ENCODE assay signal across 9 mouse cellular contexts in genomic region chr6:127336681-127337397, GRCm38 (mm10).
DNase-seq lines count a peak whose midpoint lies in the region; ATAC-seq and TF ChIP-seq lines count a peak whose summit lies in the region.
"Had no signal": no experiment of that assay in that cellular context is flagged by ENCODE, and none has a peak within 500 bp of the region (broad histone marks: within the 10 kb centered on the region; RNA-seq: fewer than 3 reads in every experiment).

No protein-coding gene starts in this region.

- no peak for TF ChIP-seq POLR2A in heart, adult 2 months (IDR thresholded peaks at IDR 0.05; ENCODE audit: insufficient read depth, low read depth, low read length)

- ATAC-seq in heart, embryonic 11.5 days (replicated peaks; ENCODE audit: insufficient number of reproducible peaks, low FRiP score, low TSS enrichment), result 0 out of 2 replicates have a peak, but pooled peaks have one; percentile 14
- peak; percentile 83 for ATAC-seq in inflammation-experienced regulatory T-cells, adult 6 months
- ATAC-seq in midbrain, embryonic 12.5 days (ENCODE audit: low FRiP score, low read depth), result peak; percentile 81

- peaks cover 45% of the 10 kb centered on the region for H3K4me1 ChIP-seq in heart, embryonic 11.5 days (ENCODE audit: control insufficient read depth, insufficient read depth, low read length)
- no peaks in the 10 kb centered on the region; the same call in 1 of the 2 replicates for H3K4me1 ChIP-seq in heart, adult 2 months (ENCODE audit: control insufficient read depth, insufficient read depth, low read length)
- H3K4me1 ChIP-seq in midbrain, embryonic 12.5 days, result peaks cover 43% of the 10 kb centered on the region

- H3K4me2 ChIP-seq in heart, embryonic 11.5 days, result 0 out of 2 replicates have a peak overlapping the region, but pooled peaks have one; percentile 2
- H3K4me2 ChIP-seq in midbrain, embryonic 12.5 days (replicated peaks), result peak overlapping the region; percentile 33

- WGBS in heart, embryonic 11.5 days (ENCODE audit: insufficient replicate concordance), result 22% methylated on average over 15 of the region's 15 CpGs
- WGBS in heart, adult 2 months, result 52% methylated on average over 15 of the region's 15 CpGs
- WGBS in midbrain, embryonic 12.5 days, result 2% methylated on average over 15 of the region's 15 CpGs

- no peaks in the 10 kb centered on the region for H3K79me2 ChIP-seq in heart, adult 2 months (replicated peaks; ENCODE audit: control insufficient read depth, insufficient read depth, low read length)

- H3K4me3 ChIP-seq in heart, embryonic 11.5 days (ENCODE audit: low read depth, low read length), result no peak overlapping the region
- H3K4me3 ChIP-seq in heart, adult 2 months, result no peak overlapping the region
- H3K4me3 ChIP-seq in midbrain, embryonic 12.5 days, result no peak overlapping the region

- intact Hi-C loops in heart, adult 2 months (cut with DNase I), result no loop called here
- intact Hi-C loops in gastrocnemius, postnatal 14 days (cut with DNase I; ENCODE audit: low total_unique reads), result no loop called here

- H3K36me3 ChIP-seq in heart, embryonic 11.5 days (ENCODE audit: control insufficient read depth, insufficient read depth, low read length), result no peaks in the 10 kb centered on the region
- no peaks in the 10 kb centered on the region for H3K36me3 ChIP-seq in heart, adult 2 months (ENCODE audit: control insufficient read depth, insufficient read depth, low read length)
- no peaks in the 10 kb centered on the region for H3K36me3 ChIP-seq in midbrain, embryonic 12.5 days

- H3K27me3 ChIP-seq in heart, embryonic 11.5 days (ENCODE audit: control insufficient read depth, insufficient read depth, low read length), result no peaks in the 10 kb centered on the region
- no peaks in the 10 kb centered on the region for H3K27me3 ChIP-seq in heart, adult 2 months (ENCODE audit: control insufficient read depth, insufficient read depth, low read length)
- peaks cover 22% of the 10 kb centered on the region for H3K27me3 ChIP-seq in midbrain, embryonic 12.5 days
- H3K27me3 ChIP-seq: CH12.LX had no signal

- no peaks in the 10 kb centered on the region for H3K9me3 ChIP-seq in heart, embryonic 11.5 days (replicated peaks; ENCODE audit: control insufficient read depth, low read length)
- H3K9me3 ChIP-seq in midbrain, embryonic 12.5 days, result no peaks in the 10 kb centered on the region

- no peak for TF ChIP-seq CTCF in heart, adult 2 months (IDR thresholded peaks at IDR 0.05)

- peak overlapping the region; percentile 56; the same call in 1 of the 2 replicates for H3K9ac ChIP-seq in heart, embryonic 11.5 days (ENCODE audit: low read depth, low read length)
- no peak overlapping the region for H3K9ac ChIP-seq in heart, adult 2 months (ENCODE audit: low read depth, low read length)
- H3K9ac ChIP-seq in midbrain, embryonic 12.5 days (replicated peaks), result peak overlapping the region; percentile 39

- TF ChIP-seq EP300 in heart, adult 2 months (IDR thresholded peaks at IDR 0.05; ENCODE audit: insufficient read depth, low read depth, low read length), result no peak

- H3K27ac ChIP-seq in heart, embryonic 11.5 days (ENCODE audit: low read depth, low read length), result peak overlapping the region; percentile 58
- H3K27ac ChIP-seq in heart, adult 2 months, result no peak overlapping the region
- peak overlapping the region; percentile 93 for H3K27ac ChIP-seq in midbrain, embryonic 12.5 days (replicated peaks)

- no peak for DNase-seq in heart, adult 2 months
- DNase-seq in CD4-positive helper T cell, adult 2 months (ENCODE audit: low read depth, low spot score), result peak; percentile 69
- peak; percentile 74 for DNase-seq in embryo, embryonic 9.5 days (ENCODE audit: extremely low spot score)
- DNase-seq in yolk sac, embryonic 10.5 days (ENCODE audit: low spot score), result peak; percentile 36
- DNase-seq in gastrocnemius, postnatal 14 days, result no peak

Comparison
In these comparisons a context has a peak if more than half of its experiments do, and no peak if none do; other contexts are left out.
1. ATAC-seq: peak in every context shown above with its lines; median percentile 83 in inflammation-experienced regulatory T-cells, adult 6 months; 81 in midbrain, embryonic 12.5 days; 14 in heart, embryonic 11.5 days.
2. DNase-seq: peak in CD4-positive helper T cell, adult 2 months (single experiment), embryo, embryonic 9.5 days (single experiment) and yolk sac, embryonic 10.5 days (single experiment); none in heart, adult 2 months (0 of 2) and gastrocnemius, postnatal 14 days (single experiment).